Mouse (Mus musculus): Measurements from ENCODE around the gene Fkbpl.

The Fkbpl gene

DNA sequence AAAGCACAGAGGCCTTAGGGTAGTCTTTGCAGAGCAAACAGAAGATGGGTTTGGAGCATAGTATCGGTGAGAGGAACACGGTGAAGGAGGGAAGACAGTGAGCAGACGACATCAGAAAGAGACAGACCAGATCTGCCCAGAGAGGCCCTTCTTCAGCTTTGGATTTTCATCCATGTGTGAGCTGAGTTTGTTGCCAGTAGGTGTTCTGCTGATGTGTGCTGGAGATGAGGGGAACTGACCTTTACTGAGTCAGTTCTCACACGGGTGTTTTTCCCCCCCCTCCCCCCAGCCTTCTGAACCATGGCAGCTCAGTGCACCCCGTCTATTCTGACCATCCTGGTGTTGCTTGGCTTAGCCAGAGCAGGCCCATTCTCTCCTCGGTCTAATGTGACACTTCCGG lies 25.7 kb downstream of the Fkbpl start, which contains the start of gene Tnxb:
Gene Tnxb (plus strand): TSS at position 301 of the 400 bp plus-strand sequence.
- DNase-seq, result no peak

DNA sequence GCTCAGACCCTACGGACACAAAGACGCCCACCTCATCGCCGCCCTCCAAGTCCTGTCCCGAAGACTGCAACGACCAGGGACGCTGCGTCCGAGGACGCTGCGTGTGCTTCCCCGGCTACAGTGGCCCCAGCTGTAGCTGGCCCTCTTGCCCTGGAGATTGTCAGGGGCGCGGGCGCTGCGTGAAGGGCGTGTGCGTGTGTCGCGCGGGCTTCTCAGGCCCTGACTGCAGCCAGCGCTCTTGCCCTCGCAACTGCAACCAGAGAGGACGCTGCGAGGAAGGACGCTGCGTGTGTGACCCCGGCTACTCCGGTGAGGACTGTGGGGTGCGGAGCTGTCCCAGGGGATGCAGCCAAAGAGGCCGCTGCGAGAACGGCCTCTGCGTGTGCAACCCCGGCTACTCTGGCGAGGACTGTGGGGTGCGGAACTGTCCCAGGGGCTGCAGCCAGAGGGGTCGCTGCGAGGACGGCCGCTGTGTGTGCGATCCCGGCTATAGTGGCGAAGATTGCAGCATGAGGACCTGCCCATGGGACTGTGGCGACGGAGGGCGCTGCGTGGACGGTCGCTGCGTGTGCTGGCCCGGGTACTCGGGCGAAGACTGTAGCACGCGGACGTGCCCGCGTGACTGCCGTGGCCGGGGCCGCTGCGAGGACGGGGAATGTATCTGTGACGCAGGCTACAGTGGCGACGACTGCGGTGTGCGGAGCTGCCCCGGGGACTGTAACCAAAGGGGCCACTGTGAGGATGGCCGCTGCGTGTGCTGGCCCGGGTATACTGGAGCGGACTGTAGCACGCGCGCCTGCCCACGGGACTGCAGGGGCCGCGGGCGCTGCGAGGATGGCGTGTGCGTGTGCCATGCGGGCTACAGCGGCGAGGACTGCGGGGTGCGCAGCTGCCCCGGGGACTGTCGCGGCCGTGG lies 26.8 kb downstream of the Fkbpl start:
- DNase-seq, result no peak

DNA sequence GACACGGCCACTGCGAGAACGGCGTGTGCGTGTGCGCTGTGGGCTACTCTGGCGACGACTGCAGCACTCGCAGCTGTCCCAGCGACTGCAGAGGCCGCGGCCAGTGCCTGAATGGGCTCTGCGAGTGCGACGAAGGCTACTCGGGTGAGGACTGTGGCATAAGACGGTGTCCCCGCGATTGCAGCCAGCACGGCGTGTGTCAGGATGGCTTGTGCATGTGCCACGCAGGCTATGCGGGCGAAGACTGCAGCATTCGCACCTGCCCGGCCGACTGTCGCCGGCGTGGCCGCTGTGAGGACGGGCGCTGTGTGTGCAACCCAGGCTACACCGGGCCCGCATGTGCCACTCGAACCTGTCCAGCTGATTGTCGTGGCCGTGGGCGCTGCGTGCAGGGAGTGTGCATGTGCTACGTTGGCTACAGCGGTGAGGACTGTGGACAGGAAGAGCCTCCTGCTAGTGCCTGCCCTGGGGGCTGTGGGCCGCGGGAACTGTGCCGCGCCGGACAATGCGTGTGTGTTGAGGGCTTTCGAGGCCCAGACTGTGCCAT lies 27.8 kb downstream of the Fkbpl start:
- DNase-seq, result no peak

DNA sequence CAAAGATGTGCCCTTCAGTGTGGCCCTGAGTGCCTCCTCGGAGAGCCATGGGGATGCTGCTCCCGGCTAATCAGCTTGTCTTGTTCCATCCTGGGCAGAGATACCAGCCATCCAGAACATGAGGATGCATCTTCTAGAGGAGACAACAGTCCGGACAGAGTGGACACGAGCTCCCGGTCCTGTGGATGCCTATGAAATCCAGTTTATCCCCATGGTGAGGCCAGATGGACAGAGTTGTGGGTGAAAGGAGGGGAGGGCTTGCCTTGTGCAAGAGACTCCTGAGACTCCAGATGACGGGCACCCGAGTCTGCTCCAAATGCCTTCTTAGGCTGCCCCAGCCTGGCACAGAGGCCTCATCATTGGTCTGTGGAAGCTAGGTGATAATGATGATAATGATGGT lies 28.6 kb downstream of the Fkbpl start:
- DNase-seq, result no peak

DNA sequence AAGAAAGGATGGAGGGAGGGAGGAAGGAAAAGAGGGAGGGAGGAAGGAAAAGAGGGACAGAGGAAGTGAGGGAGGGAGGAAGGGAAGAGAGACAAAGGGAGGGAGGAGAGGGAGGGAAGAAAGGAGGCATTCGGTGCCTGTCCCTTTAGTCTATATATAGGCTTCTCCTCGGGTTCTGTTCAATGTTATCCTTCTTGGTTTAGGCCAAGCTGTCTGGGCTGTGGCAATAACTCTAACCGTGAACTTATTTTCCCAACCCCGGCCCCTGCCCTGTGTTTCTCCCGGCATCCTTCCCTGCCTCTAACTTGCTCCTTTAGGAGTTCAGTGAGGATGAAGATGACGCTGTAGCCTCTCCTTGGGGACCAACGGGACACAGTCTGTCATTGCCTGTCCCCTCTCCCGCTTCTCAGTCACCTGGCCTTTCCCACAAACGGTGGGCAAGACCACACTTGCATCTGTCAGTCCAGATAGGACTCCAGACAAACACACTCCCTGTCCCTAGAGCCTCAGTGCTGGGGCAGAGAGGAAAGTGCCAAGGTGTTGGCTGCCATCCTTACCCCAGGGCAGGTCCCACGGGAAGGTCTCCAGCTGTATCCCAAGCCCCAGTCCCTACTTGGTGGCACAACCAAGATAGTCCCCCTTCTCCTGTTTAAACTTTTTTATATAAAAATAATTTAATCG lies 30.1 kb downstream of the Fkbpl start:
- no peak for DNase-seq

DNA sequence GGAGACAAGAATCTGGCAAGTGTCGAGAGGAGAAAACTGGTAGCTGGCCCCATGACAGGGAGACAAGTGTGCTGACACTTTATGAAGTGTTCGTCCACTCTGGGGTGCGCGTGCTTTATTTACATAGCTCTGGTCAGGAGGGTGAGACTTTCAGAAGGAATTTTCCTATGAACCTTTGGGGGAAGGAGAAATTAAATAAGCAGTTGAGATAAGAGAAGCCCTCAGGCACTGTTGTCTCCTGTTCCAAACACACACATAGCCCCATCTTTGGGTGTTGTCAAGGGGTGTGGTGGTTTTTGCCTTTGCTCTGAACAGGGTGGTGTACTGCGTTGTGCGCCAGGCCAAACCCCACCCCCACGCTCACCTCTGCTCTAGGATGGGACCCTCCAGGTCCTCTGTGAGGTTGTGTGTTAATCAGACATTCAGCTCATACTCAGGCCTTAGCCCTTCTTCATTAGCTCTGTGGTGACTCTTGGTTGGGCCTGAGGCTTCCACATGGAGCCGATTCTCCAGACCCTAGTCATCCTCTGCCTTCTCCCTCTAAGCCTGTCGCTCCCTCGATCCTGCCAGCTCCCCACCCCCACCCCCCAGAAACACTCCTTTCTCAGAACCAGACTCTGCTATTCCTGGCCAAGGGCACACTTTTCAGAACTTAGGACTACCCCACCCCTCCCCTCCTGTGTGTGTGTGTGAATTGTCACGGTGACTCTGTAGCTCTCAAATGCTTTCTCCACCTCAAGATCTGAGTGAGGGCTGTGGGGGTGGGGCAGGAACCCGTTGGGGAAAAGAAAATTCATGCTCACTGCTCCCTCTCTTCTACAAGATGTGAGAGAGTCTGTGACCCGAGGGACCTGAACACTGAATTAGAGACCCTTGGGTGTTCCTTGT lies 30.9 kb downstream of the Fkbpl start:
- no peak for DNase-seq

DNA sequence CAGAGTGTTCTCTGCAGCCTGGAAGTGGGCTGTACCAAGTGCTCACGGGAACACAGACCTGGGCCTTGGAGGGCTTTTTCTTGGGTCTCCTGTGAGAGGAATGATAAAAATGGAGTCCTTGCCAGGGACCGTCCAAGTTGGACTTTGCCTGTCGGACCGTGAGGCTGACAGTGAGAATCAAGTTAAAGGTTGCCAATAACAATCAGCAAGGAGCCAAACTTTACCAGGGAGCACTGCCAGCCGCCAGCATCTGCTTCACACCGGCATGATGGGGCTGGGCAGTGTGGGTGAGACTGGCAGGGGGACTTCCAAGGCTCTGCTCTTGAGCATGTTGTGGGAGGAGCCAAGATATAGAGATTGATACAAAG lies 31.5 kb downstream of the Fkbpl start:
- DNase-seq, result no peak

DNA sequence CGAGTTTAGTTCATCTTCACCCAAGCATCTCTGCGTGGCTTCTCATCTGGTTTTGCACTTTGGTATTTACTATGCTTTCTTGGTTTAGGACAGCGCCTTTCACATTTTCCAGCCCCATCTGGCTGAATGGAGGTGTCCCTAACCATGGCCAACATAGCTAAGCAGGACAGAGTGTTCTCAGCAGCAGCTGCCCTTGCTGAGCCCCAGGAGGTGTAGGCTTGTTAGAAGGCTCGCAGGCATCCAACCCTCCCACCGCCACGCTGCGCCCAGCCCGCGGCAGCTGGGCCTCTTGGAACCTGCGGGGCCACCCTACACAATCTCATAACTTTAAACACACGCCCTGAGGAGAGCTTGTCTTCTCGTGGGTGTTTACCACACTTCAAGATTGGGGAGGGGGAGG lies 32.1 kb downstream of the Fkbpl start:
- DNase-seq, result no peak

DNA sequence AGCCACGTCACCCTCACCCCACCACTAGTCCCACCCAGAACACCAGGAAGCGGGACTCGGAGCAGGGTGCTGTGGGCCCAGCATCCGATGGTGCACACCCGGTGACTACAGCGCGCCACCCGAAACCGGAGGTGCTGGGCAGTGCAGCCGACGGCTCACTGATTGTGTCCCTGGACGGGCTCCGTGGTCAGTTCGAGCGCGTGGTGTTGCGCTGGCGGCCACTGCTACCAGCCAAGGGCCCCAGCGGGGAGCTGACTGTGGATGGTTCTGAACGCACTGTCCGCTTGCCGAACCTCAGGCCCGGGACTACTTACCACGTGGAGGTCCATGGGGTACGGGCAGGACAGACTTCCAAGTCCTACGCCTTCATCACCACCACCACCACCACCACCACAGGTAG lies 35.6 kb downstream of the Fkbpl start:
- DNase-seq, result no peak

DNA sequence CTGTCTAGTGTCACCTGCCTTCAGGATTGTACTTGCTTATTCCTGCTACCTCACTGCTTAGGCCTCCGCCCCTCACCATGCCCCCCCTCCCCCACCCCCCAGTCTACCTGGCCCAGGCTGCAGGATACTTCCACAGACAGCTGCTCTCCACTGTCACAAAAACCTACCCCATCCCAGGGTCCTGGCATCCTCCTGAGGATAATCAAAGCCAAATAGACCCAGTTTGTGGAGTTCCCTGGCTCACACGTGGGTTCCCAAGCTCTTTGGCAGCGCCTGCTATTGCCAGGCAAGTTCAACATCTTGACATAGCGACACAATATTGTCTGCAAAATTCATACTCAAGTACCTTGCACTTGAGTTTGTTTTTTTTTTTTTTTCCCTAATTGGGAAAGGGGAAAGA lies 36.1 kb downstream of the Fkbpl start:
- DNase-seq, result no peak

DNA sequence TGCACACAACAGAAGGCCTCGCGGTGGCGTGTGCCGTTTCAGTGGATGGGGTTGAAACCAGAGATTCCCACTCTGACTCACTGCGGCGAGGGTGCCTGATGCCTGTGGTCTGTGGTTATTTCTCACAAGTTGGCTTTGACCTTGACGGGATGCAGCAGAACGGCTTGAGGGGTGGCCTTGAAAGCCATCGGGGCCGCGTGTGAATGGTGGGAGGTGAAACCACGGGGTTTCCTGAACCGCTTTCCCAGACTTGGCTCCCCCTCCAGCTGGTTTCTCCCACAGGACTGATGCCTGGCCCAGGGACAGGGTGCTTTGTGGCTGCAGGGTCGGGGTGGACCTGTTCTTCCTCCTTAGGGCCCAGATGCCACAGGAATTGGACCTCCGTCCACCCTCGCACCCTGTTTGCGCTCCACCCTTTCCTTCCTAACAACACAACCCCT lies 36.6 kb downstream of the Fkbpl start:
- DNase-seq, result no peak

DNA sequence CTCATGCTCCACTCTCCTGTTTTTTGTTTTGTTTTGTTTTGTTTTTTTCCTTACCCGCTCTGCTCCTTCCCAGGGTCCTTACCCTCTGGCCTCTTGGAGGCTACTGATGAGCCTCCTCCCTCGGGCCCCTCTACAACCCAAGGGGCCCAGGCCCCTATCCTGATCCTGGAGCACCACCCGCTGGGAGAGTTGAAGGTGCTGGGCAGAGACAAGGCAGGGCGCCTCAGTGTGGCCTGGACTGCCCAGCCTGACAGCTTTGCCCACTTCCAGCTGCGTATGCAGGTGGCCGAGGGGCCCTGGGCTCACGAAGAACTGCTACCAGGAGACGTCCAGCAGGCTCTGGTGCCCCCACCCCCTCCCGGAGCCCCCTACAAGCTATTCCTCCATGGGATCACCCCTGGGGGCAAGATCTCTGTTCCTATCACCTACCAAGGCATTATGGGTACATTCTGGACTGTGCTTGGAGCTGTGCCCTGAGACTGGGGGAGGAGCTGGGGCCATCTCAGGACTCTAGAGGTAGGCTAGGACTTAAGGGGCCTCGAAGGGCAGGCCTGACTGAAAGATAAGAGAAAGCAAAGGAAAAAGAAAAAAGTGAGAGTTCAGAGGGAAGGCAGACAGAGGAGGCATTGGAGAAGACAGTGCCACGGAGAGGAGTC lies 37.4 kb downstream of the Fkbpl start:
- no peak for DNase-seq

DNA sequence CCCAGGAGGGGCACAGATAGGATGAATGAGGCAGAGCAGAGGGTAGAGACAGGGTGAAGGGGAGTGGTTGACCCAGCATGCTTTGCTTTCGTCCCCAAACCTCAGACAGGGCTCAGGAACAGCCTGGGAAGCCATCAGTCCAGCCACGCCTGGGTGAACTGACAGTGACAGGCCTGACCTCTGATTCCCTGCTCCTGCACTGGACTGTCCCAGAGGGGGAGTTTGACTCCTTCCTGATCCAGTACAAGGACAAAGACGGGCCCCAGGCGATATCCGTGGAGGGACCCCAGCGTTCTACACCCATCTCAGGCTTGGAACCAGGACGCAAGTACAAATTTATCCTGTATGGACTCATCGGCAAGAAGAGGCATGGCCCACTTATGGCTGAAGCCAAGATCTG lies 38.6 kb downstream of the Fkbpl start:
- no peak for DNase-seq

DNA sequence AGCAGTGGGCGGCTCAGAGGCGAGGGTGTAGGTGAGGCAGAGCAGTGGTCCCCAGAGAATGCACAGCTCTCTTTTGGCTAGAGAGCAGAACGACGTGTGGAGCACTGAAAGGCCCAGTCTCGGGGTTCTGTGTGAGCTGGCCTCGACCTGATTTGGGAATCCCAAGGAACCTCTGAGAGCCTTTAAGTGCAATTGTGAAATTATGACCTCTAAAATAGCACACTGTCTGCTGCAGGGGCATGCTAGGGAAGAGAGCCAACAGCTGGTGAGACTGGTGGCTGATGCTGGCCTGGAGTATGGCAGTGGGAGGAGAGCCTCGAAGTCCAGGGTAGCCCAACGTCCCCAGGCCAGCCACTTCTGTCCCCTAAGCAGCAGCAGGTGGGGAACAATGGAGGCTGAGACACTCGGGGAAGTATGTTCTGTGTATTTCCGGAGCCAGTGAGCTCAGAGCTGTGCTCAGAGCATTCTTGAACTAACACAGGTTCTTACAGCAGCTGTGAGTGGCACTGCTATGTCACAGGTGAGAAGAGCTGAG lies 39.2 kb downstream of the Fkbpl start:
- no peak for DNase-seq

DNA sequence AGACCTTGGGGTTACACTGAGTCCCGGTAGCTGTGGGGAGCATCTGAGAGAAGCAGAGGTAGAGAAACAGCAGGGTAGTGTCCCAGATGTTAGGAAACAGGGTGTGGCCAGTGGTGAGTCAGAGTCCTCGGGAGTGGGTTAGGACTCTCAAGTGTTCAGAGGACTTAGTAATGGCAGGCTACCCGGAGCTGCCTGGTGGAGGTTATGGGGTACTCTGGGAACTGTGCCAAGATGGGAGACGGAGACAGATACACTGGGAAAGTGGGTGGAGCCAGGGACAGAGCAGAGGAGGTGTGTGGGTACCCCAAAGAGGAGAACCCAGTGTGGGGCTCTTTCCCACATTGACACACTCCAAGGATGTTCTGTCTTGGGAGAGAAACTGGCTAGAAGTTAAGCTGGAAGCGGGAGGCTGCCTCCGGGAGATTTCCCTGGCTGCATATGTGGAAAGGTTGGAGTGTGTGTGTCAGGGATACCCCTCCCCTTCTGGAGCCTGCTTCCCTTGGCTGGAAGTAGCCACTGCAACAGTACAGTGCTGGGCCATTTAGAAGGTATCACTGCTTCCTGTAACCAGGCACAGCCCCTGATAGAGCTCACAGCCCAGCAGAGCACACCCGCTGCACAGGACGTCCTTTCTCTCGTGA lies 39.8 kb downstream of the Fkbpl start:
- no peak for DNase-seq

DNA sequence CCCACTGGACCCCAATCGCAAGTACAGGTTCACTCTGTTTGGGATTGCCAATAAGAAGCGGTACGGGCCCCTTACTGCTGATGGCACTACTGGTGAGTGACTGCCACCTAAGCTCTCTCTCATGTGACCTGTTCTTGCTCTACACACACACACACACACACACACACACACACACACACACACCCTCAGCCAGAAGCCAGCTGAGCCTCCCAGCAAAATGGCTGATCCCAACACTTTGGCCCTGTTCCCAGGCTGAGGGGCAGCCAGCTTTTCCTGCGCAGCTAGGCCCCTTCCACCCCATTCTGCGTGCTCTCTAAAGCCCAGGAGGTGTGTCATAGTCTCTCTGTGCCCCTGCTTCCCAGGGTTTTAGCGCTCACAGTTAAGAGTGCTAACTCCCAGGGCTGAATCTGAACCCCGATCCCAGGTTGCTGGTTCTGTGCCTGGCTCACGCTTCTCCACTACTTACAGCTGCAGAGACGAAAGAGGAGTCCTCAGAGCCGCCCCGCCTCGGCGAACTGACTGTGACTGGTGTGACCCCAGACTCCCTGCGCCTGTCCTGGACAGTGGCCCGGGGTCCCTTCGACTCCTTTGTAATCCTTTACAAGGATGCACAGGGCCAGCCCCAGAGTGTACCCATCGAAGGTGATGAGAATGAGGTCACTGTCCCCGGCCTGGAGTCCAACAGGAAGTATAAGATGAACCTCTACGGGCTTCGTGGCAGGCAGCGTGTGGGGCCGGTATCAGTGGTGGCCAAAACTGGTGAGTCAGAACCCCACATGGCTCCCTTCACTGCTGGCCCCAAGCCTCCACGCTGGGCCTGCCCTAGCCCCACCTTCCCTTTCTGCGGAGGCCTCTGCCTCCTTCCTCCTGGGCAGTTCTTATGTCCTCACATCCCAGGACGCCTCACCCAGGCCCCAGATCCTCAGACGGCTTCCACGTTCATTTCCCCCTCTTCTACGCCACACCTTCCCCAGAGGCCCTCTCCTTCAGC lies 40.9 kb downstream of the Fkbpl start:
- DNase-seq, result no peak

DNA sequence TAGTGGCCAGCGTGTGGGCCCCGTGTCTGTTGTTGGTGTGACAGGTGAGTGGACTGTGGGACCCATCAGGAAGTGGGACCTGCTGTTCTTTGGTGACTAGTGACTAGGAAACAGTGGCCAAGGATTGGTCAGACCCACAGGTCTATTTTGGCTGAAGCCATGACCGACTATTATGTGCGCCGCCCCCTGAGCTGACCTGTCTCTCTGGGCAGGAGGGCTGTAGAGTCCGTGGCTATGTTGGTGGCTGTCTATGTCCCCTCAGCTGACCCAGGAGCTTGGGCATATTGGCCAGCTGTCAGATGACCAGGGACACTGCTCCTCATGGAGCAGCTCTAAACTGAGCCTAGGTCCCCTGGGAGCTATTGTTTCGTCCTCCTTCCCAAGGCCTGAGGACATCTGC lies 44.3 kb downstream of the Fkbpl start:
- DNase-seq, result no peak

DNA sequence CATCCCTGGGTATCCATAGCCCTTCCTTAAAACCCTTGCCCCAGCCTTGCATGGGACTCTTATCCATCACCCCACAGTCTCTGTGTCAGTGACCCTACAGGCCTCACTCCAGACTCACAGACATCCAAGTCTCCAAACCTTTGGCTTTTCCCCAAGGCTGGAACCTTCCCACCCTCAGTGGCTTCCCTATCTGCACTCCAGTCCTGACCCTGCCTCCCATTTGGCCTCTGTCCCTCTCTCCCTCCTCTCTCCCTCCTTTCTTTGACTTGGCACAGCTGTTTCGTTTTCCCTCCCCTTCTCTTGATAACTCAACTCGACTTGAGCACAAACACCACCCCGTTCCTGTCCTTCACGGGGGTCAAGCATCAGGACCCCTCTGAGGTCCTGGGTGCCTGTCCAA lies 45.9 kb downstream of the Fkbpl start:
- no peak for DNase-seq

DNA sequence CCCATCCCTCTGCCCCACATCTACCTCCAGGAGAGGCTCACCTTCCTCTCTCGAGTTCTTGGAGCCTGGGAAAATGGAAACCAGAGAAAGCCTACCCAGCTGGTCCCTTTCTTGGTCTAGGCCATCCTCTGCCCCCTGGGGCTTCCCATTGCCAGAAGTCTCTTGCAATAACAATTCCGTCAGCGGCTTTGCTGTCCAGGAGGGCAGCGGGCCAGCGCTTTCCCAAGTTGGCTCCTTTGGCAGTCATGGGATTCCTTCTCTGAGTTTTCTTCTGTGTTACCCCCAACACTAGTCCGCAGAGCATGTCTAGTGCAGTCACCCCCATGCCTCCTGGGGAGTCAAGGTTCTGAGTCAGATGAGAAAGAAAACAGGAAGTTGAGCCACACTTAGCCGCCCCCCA lies 48.3 kb downstream of the Fkbpl start:
- no peak for DNase-seq
